Mouse (Mus musculus) heart, adult 9 months (tissue): ENCODE measurements around the gene Cdc34.

ENCODE experiments used
- DNase-seq, 2 experiments: peaks; one replicate each; pipeline ENCODE4 v3.0.0; 2022; ENCODE audit warnings: low spot score in 2 of 2

Cdc34 gene

GRCm38 (mm10) chr10:79716254-79716987, 34.4 kb downstream of the Cdc34 start, which contains the start of gene Hcn2:
Hcn2 (plus strand) TSS chr10:79716634.
- no peak for DNase-seq

- no peak for DNase-seq
Measured at GRCm38 (mm10) chr10:79716988-79717355, 35.0 kb downstream of the Cdc34 start.

- DNase-seq: no peak
Measured at GRCm38 (mm10) chr10:79717640-79718357, 35.8 kb downstream of the Cdc34 start.

DNA sequence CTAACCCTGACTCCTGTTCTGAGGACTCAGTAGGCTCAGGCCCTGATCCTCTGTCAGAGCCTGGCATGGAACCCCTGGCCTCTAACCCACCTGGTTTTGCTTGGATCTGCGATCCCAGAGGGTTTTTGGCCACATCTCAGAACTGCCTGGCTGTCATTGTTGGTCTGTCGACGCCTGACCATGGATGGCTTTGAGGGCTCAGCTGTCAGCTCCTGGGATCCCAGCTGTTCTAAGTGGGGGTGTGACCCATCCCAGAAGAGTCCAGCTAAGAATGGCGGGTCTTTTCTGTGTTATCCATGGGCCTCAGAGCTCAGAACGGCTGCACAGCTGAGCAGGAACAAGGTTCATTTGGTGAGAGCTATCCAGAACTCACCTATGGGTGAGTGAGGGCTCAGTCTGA, 39.1 kb downstream of the Cdc34 start:
- no peak for DNase-seq

DNA sequence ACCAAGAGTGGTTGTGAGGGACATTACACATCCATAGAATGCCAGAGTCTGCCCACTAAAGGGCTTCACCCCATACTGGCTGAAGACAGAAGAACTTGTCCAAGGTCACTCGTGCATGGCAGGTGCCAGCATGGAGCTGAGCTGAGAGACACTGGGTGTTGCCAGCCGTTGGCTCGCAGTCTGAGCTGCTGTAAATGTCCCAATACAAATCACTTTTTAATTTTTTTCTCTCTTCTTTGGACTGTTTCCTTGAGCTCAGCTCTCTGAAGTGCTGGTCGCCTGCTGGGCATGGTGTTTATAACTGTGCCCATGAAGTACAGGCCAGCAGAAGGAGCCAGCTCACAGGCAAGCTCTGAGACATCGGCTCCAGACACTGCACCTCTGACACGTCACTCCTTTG, 41.1 kb downstream of the Cdc34 start:
- DNase-seq: no peak

DNA sequence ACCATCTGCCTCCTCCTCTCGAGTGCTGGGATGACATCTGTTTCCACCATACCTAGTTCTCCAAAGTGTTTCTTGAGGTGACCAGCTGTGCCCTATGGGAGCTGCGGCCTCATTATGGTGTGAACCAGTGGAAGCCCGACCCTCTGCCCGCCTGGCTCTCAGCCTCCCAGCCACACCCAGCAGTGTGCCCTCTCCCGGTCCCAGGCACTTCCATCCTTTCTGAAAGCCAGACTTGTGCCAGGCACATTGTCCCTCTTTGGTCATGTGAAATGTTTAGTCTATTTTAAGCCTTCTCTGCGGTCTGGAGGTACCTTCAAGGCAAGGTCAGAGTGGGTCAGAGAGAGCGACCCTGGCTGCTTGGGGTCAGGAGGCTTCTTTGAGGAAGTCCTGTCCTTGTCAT, 41.7 kb downstream of the Cdc34 start:
- no peak for DNase-seq

- DNase-seq: no peak
Measured at GRCm38 (mm10) chr10:79726090-79726489, 44.1 kb downstream of the Cdc34 start.

- no peak for DNase-seq
Measured at GRCm38 (mm10) chr10:79728323-79729249, 46.6 kb downstream of the Cdc34 start.

- peak in 1 of 2 experiments; percentile 53 for DNase-seq
Measured at GRCm38 (mm10) chr10:79729357-79729965, 47.5 kb downstream of the Cdc34 start.

DNA sequence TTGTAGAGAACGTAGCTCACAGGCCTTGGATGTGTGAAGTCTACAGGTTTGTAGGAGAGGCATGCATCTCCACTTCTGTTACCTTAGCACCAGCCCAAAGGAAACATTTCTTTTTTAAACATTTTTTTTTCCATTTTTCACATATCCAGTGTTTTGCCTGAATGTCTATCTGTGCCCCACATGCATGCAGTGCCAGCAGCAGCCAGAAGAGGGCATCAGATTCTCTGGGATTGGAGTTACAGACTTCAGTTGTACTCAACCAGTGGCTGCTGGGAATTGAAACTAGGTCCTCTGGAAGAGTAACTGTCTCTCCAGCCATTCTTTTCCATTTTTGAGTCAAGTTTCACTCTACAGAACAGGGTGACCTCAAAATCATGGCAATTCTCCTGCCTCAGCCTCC, 50.5 kb downstream of the Cdc34 start:
- no peak for DNase-seq

- no peak for DNase-seq
Measured at GRCm38 (mm10) chr10:79733847-79734246, 51.9 kb downstream of the Cdc34 start.

DNA sequence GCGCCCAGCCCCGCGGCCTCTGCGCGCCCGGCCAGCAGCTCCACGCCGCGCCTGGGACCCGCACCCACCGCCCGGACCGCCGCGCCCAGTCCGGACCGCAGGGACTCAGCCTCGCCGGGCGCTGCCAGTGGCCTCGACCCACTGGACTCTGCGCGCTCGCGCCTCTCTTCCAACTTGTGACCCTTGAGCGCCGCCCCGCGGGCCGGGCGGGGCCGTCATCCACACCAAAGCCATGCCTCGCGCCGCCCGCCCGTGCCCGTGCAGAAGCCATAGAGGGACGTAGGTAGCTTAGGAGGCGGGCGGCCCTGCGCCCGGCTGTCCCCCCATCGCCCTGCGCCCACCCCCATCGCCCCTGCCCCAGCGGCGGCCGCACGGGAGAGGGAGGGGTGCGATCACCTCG, 53.4 kb downstream of the Cdc34 start:
- no peak for DNase-seq

GRCm38 (mm10) chr10:79736706-79737105, 54.7 kb downstream of the Cdc34 start:
- DNase-seq: no peak
